Mouse (Mus musculus): ENCODE data around the gene Nfatc3. TPM values are rescaled to one million over a fixed set of nuclear protein-coding genes. Genes with fewer than 3 reads are reported as not detected.
A peak's percentile ranks its signal among the peaks of the same experiment; 100 is the strongest.

The Nfatc3 gene
- polyA plus RNA-seq, 1 experiment, result 11.1 TPM

- Histone ChIP-seq H3K27ac (ENCODE audit: insufficient read depth, low read length) (no peak overlapping the region), H3K4me1 (ENCODE audit: control insufficient read depth, insufficient read depth, low read length) (0 out of 2 replicates have a peak, but pooled peaks cover 2% of the 10 kb centered on the region), H3K4me3 (replicated peaks; ENCODE audit: insufficient read depth, low read depth, low read length) (peak overlapping the region; percentile 96), H3K27me3 (ENCODE audit: control insufficient read depth, insufficient read depth, low read length) (no peaks in the 10 kb centered on the region)
- 2% methylated on average over 3 of the region's 3 CpGs for whole genome bisulfite sequencing
- TF ChIP-seq CTCF (IDR thresholded peaks at IDR 0.05; ENCODE audit: borderline replicate concordance, insufficient read depth, low read depth, low read length), result no peak
- TF ChIP-seq POLR2A (IDR thresholded peaks at IDR 0.05; ENCODE audit: borderline replicate concordance, insufficient read depth, low read length), result no peak
- no peak for DNase-seq
Measured at GRCm38 (mm10) chr8:106060521-106060920, 1.9 kb downstream of the Nfatc3 start.

DNA sequence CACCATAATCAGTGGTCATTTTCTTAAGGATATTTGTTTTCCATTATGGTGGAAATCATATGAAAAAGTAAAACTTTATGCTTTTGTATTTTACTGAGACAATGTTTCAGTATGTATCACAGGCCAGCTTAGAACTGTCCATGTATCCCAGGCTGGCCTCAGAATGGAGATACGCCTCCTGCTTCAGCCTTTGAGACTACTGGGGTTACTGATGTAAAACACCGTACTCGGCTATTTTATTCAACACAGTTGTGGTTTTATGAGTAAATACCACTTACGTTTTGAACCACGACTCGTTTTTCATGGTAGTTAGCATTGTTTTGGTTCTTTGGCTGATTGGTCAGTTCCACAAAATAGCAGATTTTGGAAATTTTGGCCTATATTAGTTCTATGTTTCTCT lies 3.0 kb downstream of the Nfatc3 start:
- H3K27ac ChIP-seq (ENCODE audit: insufficient read depth, low read length), result no peak overlapping the region
- H3K4me1 ChIP-seq (ENCODE audit: control insufficient read depth, insufficient read depth, low read length), result 0 out of 2 replicates have a peak, but pooled peaks cover 2% of the 10 kb centered on the region
- no peak for DNase-seq
- H3K27me3 ChIP-seq (ENCODE audit: control insufficient read depth, insufficient read depth, low read length), result no peaks in the 10 kb centered on the region
- no peak overlapping the region for H3K4me3 ChIP-seq (replicated peaks; ENCODE audit: insufficient read depth, low read depth, low read length)
- TF ChIP-seq POLR2A (IDR thresholded peaks at IDR 0.05; ENCODE audit: borderline replicate concordance, insufficient read depth, low read length) (no peak), CTCF (IDR thresholded peaks at IDR 0.05; ENCODE audit: borderline replicate concordance, insufficient read depth, low read depth, low read length) (no peak)
- 80% methylated on average over 6 of the region's 6 CpGs for WGBS

- Histone ChIP-seq H3K4me3 (replicated peaks; ENCODE audit: insufficient read depth, low read depth, low read length) (no peak overlapping the region), H3K27ac (ENCODE audit: insufficient read depth, low read length) (no peak overlapping the region), H3K4me1 (ENCODE audit: control insufficient read depth, insufficient read depth, low read length) (0 out of 2 replicates have a peak, but pooled peaks cover 2% of the 10 kb centered on the region), H3K27me3 (ENCODE audit: control insufficient read depth, insufficient read depth, low read length) (no peaks in the 10 kb centered on the region)
- no peak for TF ChIP-seq CTCF (IDR thresholded peaks at IDR 0.05; ENCODE audit: borderline replicate concordance, insufficient read depth, low read depth, low read length)
- no peak for TF ChIP-seq POLR2A (IDR thresholded peaks at IDR 0.05; ENCODE audit: borderline replicate concordance, insufficient read depth, low read length)
- WGBS, result 97% methylated on average over 7 of the region's 7 CpGs
- DNase-seq, result no peak
Measured at GRCm38 (mm10) chr8:106063046-106063445, 4.4 kb downstream of the Nfatc3 start.

GRCm38 (mm10) chr8:106066721-106067120 lies 8.1 kb downstream of the Nfatc3 start:
- 0 out of 2 replicates have a peak, but pooled peaks cover under 1% of the 10 kb centered on the region for H3K4me1 ChIP-seq (ENCODE audit: control insufficient read depth, insufficient read depth, low read length)
- 94% methylated on average over 2 of the region's 2 CpGs for WGBS
- no peak overlapping the region for H3K4me3 ChIP-seq (replicated peaks; ENCODE audit: insufficient read depth, low read depth, low read length)
- H3K27ac ChIP-seq (ENCODE audit: insufficient read depth, low read length), result no peak overlapping the region
- no peak for DNase-seq
- TF ChIP-seq CTCF (IDR thresholded peaks at IDR 0.05; ENCODE audit: borderline replicate concordance, insufficient read depth, low read depth, low read length) (no peak), POLR2A (IDR thresholded peaks at IDR 0.05; ENCODE audit: borderline replicate concordance, insufficient read depth, low read length) (no peak)
- H3K27me3 ChIP-seq (ENCODE audit: control insufficient read depth, insufficient read depth, low read length), result no peaks in the 10 kb centered on the region

GRCm38 (mm10) chr8:106069565-106069964 lies 10.9 kb downstream of the Nfatc3 start:
- WGBS, result 2% methylated on average over 1 of the region's 1 CpGs
- no peak for TF ChIP-seq CTCF (IDR thresholded peaks at IDR 0.05; ENCODE audit: borderline replicate concordance, insufficient read depth, low read depth, low read length)
- TF ChIP-seq POLR2A (IDR thresholded peaks at IDR 0.05; ENCODE audit: borderline replicate concordance, insufficient read depth, low read length), result no peak
- no peaks in the 10 kb centered on the region for H3K27me3 ChIP-seq (ENCODE audit: control insufficient read depth, insufficient read depth, low read length)
- no peak for DNase-seq
- no peaks in the 10 kb centered on the region for H3K4me1 ChIP-seq (ENCODE audit: control insufficient read depth, insufficient read depth, low read length)
- no peak overlapping the region for H3K4me3 ChIP-seq (replicated peaks; ENCODE audit: insufficient read depth, low read depth, low read length)
- no peak overlapping the region for H3K27ac ChIP-seq (ENCODE audit: insufficient read depth, low read length)

- H3K4me1 ChIP-seq (ENCODE audit: control insufficient read depth, insufficient read depth, low read length), result peaks cover 4% of the 10 kb centered on the region
- no peak overlapping the region for H3K4me3 ChIP-seq (replicated peaks; ENCODE audit: insufficient read depth, low read depth, low read length)
- H3K27me3 ChIP-seq (ENCODE audit: control insufficient read depth, insufficient read depth, low read length), result no peaks in the 10 kb centered on the region
- DNase-seq, result no peak
- no peak for TF ChIP-seq POLR2A (IDR thresholded peaks at IDR 0.05; ENCODE audit: borderline replicate concordance, insufficient read depth, low read length)
- no peak overlapping the region for H3K27ac ChIP-seq (ENCODE audit: insufficient read depth, low read length)
Measured at GRCm38 (mm10) chr8:106072113-106072512, 13.5 kb downstream of the Nfatc3 start.

DNA sequence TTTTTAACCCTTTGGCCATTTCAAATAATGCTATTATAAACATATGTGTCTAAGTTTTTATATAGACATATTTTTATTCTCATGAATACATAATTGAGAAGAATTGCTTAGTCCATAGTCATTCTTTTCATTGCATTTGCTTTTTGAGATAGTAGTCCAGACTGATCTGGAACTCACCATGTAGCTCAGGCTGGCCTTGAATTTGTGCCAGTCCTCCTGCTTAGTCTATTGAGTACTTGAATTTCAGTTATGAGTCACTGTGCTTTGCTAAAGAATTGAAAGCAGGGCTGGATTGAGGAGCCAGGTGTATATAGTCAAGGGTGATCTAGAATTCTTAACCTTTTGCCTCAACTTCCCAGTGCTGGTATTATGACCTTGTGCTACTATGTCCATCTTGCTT lies 15.6 kb downstream of the Nfatc3 start:
- Histone ChIP-seq H3K4me1 (ENCODE audit: control insufficient read depth, insufficient read depth, low read length) (peaks cover 14% of the 10 kb centered on the region), H3K4me3 (replicated peaks; ENCODE audit: insufficient read depth, low read depth, low read length) (no peak overlapping the region), H3K27me3 (ENCODE audit: control insufficient read depth, insufficient read depth, low read length) (no peaks in the 10 kb centered on the region), H3K27ac (ENCODE audit: insufficient read depth, low read length) (no peak overlapping the region)
- peak in 1 of 2 experiments; percentile 28 for DNase-seq
- TF ChIP-seq POLR2A (IDR thresholded peaks at IDR 0.05; ENCODE audit: borderline replicate concordance, insufficient read depth, low read length) (no peak), CTCF (IDR thresholded peaks at IDR 0.05; ENCODE audit: borderline replicate concordance, insufficient read depth, low read depth, low read length) (no peak)

DNA sequence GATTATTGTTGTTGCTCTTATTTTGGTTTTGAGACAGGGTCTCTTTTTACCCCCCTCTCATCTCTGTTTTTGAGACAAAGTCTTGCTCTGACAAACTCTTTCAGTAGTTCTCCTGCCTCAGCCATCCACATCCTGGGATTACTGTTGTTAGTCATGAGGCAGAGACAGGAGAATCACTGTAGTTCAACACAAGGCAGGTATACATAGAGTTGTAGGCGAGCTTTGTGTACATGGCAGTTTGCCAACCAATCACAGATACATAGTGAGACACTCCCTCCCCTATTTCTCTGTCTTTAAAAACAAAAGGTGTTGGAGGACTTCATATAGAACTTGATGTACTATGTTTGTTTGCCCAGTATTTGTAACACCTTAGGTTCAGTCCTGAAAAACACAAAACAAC lies 16.0 kb downstream of the Nfatc3 start:
- TF ChIP-seq POLR2A (IDR thresholded peaks at IDR 0.05; ENCODE audit: borderline replicate concordance, insufficient read depth, low read length), result no peak
- TF ChIP-seq CTCF (IDR thresholded peaks at IDR 0.05; ENCODE audit: borderline replicate concordance, insufficient read depth, low read depth, low read length), result no peak
- no peak overlapping the region for H3K4me3 ChIP-seq (replicated peaks; ENCODE audit: insufficient read depth, low read depth, low read length)
- H3K4me1 ChIP-seq (ENCODE audit: control insufficient read depth, insufficient read depth, low read length), result peaks cover 16% of the 10 kb centered on the region
- no peak for DNase-seq
- H3K27me3 ChIP-seq (ENCODE audit: control insufficient read depth, insufficient read depth, low read length), result no peaks in the 10 kb centered on the region
- no peak overlapping the region for H3K27ac ChIP-seq (ENCODE audit: insufficient read depth, low read length)
- WGBS, result 80% methylated on average over 1 of the region's 1 CpGs
